ENCODE assay signal across 17 mouse cellular contexts in the genomic region with DNA sequence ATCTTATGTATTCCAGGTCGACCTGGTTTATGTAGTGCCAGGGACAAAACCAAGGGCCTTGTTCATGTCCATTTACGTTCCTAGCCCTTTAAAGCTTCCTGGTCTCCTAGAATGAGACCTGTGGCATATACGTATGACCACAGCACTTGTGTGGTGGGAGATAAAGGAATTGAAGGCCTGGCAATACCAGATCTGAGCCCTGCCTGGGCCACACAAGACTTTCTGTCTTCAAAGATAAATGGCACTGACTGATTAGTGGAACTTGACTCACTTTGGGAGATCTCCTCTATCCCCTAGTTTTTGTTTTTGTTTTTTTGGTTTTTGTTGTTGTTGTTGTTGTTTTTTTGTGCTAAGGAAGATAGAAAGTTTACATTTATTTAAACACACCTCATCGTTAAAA.
A peak's percentile ranks its signal among the peaks of the same experiment; 100 is the strongest.
DNase-seq lines count a peak whose midpoint lies in the region; ATAC-seq and TF ChIP-seq lines count a peak whose summit lies in the region.
"Had no signal": no experiment of that assay in that cellular context is flagged by ENCODE, and none has a peak within 500 bp of the region (broad histone marks: within the 10 kb centered on the region; RNA-seq: fewer than 3 reads in every experiment).

No protein-coding gene starts in this region.

- peak; percentile 49; the same call in 1 of the 2 replicates for ATAC-seq in G1E (ENCODE audit: extremely low read depth, insufficient number of reproducible peaks, low FRiP score, poor library complexity, severe bottlenecking)
- ATAC-seq in liver, postnatal 0 days, result peak; percentile 99
- no peak for ATAC-seq in hindbrain, embryonic 11.5 days (ENCODE audit: low FRiP score)
- ATAC-seq: forebrain, postnatal 0 days had no signal

- peaks cover 54% of the 10 kb centered on the region for H3K36me3 ChIP-seq in G1E (replicated peaks)
- peaks cover 41% of the 10 kb centered on the region for H3K36me3 ChIP-seq in erythroblast, embryonic 14.5 days (ENCODE audit: control insufficient read depth)
- no peaks in the 10 kb centered on the region for H3K36me3 ChIP-seq in liver, postnatal 0 days (replicated peaks; ENCODE audit: insufficient read depth, low read length)
- H3K36me3 ChIP-seq in hindbrain, embryonic 11.5 days (ENCODE audit: control insufficient read depth, insufficient read depth, low read length), result no peaks in the 10 kb centered on the region
- H3K36me3 ChIP-seq: hindbrain, embryonic 10.5 days; limb, embryonic 15.5 days; midbrain, embryonic 12.5 days had no signal

- H3K9ac ChIP-seq in liver, postnatal 0 days (replicated peaks), result no peak overlapping the region
- H3K9ac ChIP-seq in hindbrain, embryonic 11.5 days (ENCODE audit: low read depth, low read length), result no peak overlapping the region
- H3K9ac ChIP-seq: forebrain, postnatal 0 days; limb, embryonic 15.5 days; midbrain, embryonic 12.5 days had no signal

- TF ChIP-seq CTCF in G1E (IDR thresholded peaks at IDR 0.05; ENCODE audit: low read depth, low read length), result no peak
- no peak for TF ChIP-seq CTCF in liver, postnatal 0 days (IDR thresholded peaks at IDR 0.05; ENCODE audit: low read depth)

- 61% methylated on average over 4 of the region's 4 CpGs for WGBS in liver, postnatal 0 days (ENCODE audit: insufficient replicate concordance)
- 88% methylated on average over 4 of the region's 4 CpGs for WGBS in hindbrain, embryonic 11.5 days

- H3K9me3 ChIP-seq in G1E (replicated peaks), result no peaks in the 10 kb centered on the region
- H3K9me3 ChIP-seq in erythroblast, embryonic 14.5 days (ENCODE audit: control insufficient read depth, low read length), result no peaks in the 10 kb centered on the region
- no peaks in the 10 kb centered on the region for H3K9me3 ChIP-seq in liver, postnatal 0 days (ENCODE audit: low read length)
- no peaks in the 10 kb centered on the region for H3K9me3 ChIP-seq in hindbrain, embryonic 11.5 days (ENCODE audit: control insufficient read depth, low read length)
- H3K9me3 ChIP-seq: hindbrain, embryonic 10.5 days; limb, embryonic 15.5 days; midbrain, embryonic 12.5 days had no signal

- peaks cover 10% of the 10 kb centered on the region; the same call in 1 of the 2 replicates for H3K4me1 ChIP-seq in G1E (ENCODE audit: insufficient read depth, low read depth, low read length)
- H3K4me1 ChIP-seq in erythroblast, embryonic 14.5 days (ENCODE audit: control insufficient read depth), result peaks cover 82% of the 10 kb centered on the region
- H3K4me1 ChIP-seq in liver, postnatal 0 days (ENCODE audit: insufficient read depth), result peaks cover 13% of the 10 kb centered on the region
- no peaks in the 10 kb centered on the region for H3K4me1 ChIP-seq in hindbrain, embryonic 11.5 days (replicated peaks; ENCODE audit: control insufficient read depth, insufficient read depth, low read length)
- H3K4me1 ChIP-seq: limb, embryonic 15.5 days had no signal

- no peak overlapping the region; the same call in 1 of the 2 replicates for H3K27ac ChIP-seq in liver, postnatal 0 days (ENCODE audit: low read depth)
- no peak overlapping the region for H3K27ac ChIP-seq in hindbrain, embryonic 11.5 days (ENCODE audit: low read depth, low read length)
- H3K27ac ChIP-seq: hindbrain, embryonic 10.5 days; limb, embryonic 15.5 days; midbrain, embryonic 12.5 days had no signal

- no peaks in the 10 kb centered on the region for H3K27me3 ChIP-seq in G1E (ENCODE audit: insufficient read depth, low read length)
- H3K27me3 ChIP-seq in erythroblast, embryonic 14.5 days (ENCODE audit: control insufficient read depth), result no peaks in the 10 kb centered on the region
- no peaks in the 10 kb centered on the region for H3K27me3 ChIP-seq in liver, postnatal 0 days (ENCODE audit: insufficient read depth, low read length)
- H3K27me3 ChIP-seq in hindbrain, embryonic 11.5 days (ENCODE audit: control insufficient read depth, insufficient read depth, low read length), result no peaks in the 10 kb centered on the region
- H3K27me3 ChIP-seq: limb, embryonic 15.5 days; midbrain, embryonic 12.5 days had no signal

- H3K4me2 ChIP-seq in liver, postnatal 0 days (ENCODE audit: low read depth, low read length), result no peak overlapping the region
- no peak overlapping the region for H3K4me2 ChIP-seq in hindbrain, embryonic 11.5 days (replicated peaks; ENCODE audit: low read depth, low read length)
- H3K4me2 ChIP-seq: limb, embryonic 15.5 days; midbrain, embryonic 12.5 days had no signal

- TF ChIP-seq EP300 in liver, postnatal 0 days (IDR thresholded peaks at IDR 0.05; ENCODE audit: low read depth), result peak; percentile 99

- DNase-seq in 416B (ENCODE audit: low read depth) (peak; percentile 67), G1E (ENCODE audit: low spot score) (peak; percentile 6)
- peak; percentile 43 for DNase-seq in liver, postnatal 0 days
- no peak for DNase-seq in kidney, adult 11 months
- no peak for DNase-seq in gastrocnemius, adult 8-10 months (ENCODE audit: low spot score in 2 of 2)
- no peak for DNase-seq in hindbrain, embryonic 11.5 days (ENCODE audit: low spot score)
- DNase-seq: cerebellum, adult 9-10 months; forebrain, postnatal 0 days; gastrocnemius, postnatal 14 days; kidney, postnatal 14 days; lung, postnatal 36 days; right cerebral cortex, adult 18-20 months; thymus, adult 18-20 months had no signal

- no peak overlapping the region for H3K4me3 ChIP-seq in G1E (ENCODE audit: low read depth, low read length)
- H3K4me3 ChIP-seq in erythroblast, embryonic 14.5 days (replicated peaks), result peak overlapping the region; percentile 17
- no peak overlapping the region for H3K4me3 ChIP-seq in liver, postnatal 0 days (ENCODE audit: low read depth, low read length)
- H3K4me3 ChIP-seq in hindbrain, embryonic 11.5 days (ENCODE audit: low read depth, low read length), result no peak overlapping the region
- H3K4me3 ChIP-seq: hindbrain, embryonic 10.5 days; limb, embryonic 15.5 days; midbrain, embryonic 12.5 days had no signal

Comparison
In these comparisons a context has a peak if more than half of its experiments do, and no peak if none do; other contexts are left out.
1. DNase-seq: peak in 416B (single experiment), G1E (single experiment) and liver, postnatal 0 days (single experiment); none in kidney, adult 11 months (single experiment), gastrocnemius, adult 8-10 months (0 of 2) and hindbrain, embryonic 11.5 days (single experiment).